Comparison of ENCODE assay signal across 25 mouse cellular contexts in the genomic region with DNA sequence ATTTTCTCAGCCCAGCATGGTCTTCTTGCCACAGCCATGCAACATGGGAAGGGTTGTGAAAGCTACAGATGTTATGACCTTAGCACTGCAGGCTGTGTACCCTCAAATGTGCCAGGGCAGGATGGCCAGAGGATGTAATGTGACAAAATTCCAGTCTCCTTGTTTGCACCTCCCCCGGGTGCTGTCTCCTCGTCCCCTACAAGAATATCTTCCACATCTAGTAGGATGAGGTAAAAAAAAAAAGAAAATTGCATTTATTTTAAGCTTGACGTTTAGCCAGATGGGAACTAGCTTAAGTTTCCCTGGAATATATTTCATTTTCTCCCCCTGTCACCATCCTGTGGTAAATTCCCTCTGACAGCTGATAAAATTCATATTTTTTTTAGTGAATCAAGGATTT.
DNase-seq lines count a peak whose midpoint lies in the region; ATAC-seq lines count a peak whose summit lies in the region.
"Had no signal": no experiment of that assay in that cellular context is flagged by ENCODE, and none has a peak within 500 bp of the region (broad histone marks: within the 10 kb centered on the region; RNA-seq: fewer than 3 reads in every experiment).

No protein-coding gene starts in this region.

- no peaks in the 10 kb centered on the region for H3K9me3 ChIP-seq in heart, embryonic 10.5 days
- H3K9me3 ChIP-seq: forebrain, embryonic 15.5 days; heart, embryonic 13.5 days; neural tube, embryonic 12.5 days had no signal

- WGBS in heart, embryonic 10.5 days, result 84% methylated on average over 3 of the region's 3 CpGs

- no peak overlapping the region for H3K27ac ChIP-seq in heart, embryonic 10.5 days
- H3K27ac ChIP-seq: forebrain, embryonic 15.5 days; heart, adult 2 months; heart, embryonic 13.5 days; hindbrain, embryonic 14.5 days; liver, embryonic 14.5 days; neural tube, embryonic 12.5 days; stomach, postnatal 0 days had no signal

- no peaks in the 10 kb centered on the region for H3K36me3 ChIP-seq in heart, embryonic 10.5 days
- H3K36me3 ChIP-seq: forebrain, embryonic 15.5 days; heart, embryonic 13.5 days; neural tube, embryonic 12.5 days had no signal

- no peak for ATAC-seq in erythroid progenitor cell, adult 5-6 weeks (replicated peaks; ENCODE audit: low FRiP score, poor library complexity, severe bottlenecking)
- ATAC-seq: forebrain, embryonic 15.5 days; intestine, postnatal 0 days; midbrain, embryonic 16.5 days had no signal

- DNase-seq in right cerebral cortex, adult 18-20 months, result peak; percentile 52
- DNase-seq in right cerebral cortex, postnatal 4 days, result no peak
- DNase-seq in frontal cortex, postnatal 36 days (ENCODE audit: low spot score in 2 of 2), result peak; percentile 30 to 72
- peak; percentile 19 to 49 for DNase-seq in right cerebral cortex, adult 2 months (ENCODE audit: low spot score in 2 of 2)
- no peak for DNase-seq in neural tube, embryonic 10.5 days (ENCODE audit: extremely low spot score, low spot score)
- no peak for DNase-seq in heart, embryonic 10.5 days (ENCODE audit: low spot score)
- DNase-seq: B cell, adult 2 months; cerebellum, adult 2 months; cerebellum, postnatal 25 days; kidney, adult 9 months; kidney, postnatal 14 days; liver; lung, adult 2 months; thymus, adult 2 months; thymus, postnatal 36 days had no signal

- no peaks in the 10 kb centered on the region for H3K27me3 ChIP-seq in heart, embryonic 10.5 days (ENCODE audit: insufficient read depth, poor library complexity, severe bottlenecking)
- H3K27me3 ChIP-seq: forebrain, embryonic 15.5 days; heart, embryonic 13.5 days; neural tube, embryonic 12.5 days had no signal

- H3K4me3 ChIP-seq in heart, embryonic 10.5 days, result no peak overlapping the region
- H3K4me3 ChIP-seq: forebrain, embryonic 15.5 days; heart, adult 2 months; heart, embryonic 13.5 days; neural tube, embryonic 12.5 days had no signal

- H3K4me1 ChIP-seq in heart, embryonic 10.5 days, result no peaks in the 10 kb centered on the region
- H3K4me1 ChIP-seq: forebrain, embryonic 15.5 days; heart, embryonic 13.5 days; neural tube, embryonic 12.5 days had no signal

Comparison
In these comparisons a context has a peak if more than half of its experiments do, and no peak if none do; other contexts are left out.
1. DNase-seq: peak in right cerebral cortex, adult 18-20 months (single experiment), frontal cortex, postnatal 36 days (2 of 2) and right cerebral cortex, adult 2 months (2 of 2); none in right cerebral cortex, postnatal 4 days (single experiment), neural tube, embryonic 10.5 days (single experiment) and heart, embryonic 10.5 days (single experiment).